Mouse (Mus musculus): ENCODE results near the gene Fads6.

Fads6 gene

DNA sequence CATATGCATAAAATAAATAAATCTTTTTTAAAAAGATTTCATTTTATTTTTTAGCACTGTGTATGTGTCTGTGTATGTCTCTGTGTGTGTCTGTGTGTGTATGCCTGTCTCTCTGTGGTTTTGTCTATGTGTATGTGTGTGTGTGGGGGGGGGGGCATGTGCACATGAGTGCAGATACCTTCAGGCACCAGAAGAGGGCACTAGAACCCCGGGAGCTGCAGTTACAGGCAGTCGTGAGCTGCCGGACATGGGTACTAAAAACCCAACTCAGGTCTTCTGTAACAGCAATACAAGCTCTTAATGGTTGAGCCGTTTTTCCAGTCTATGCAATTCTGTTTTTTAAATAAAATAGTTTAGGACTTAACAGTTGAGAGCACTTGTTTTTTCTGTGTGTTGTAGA lies 3.3 kb upstream of the Fads6 start:
- DNase-seq (ENCODE audit: low spot score in 2 of 2): no peak

DNA sequence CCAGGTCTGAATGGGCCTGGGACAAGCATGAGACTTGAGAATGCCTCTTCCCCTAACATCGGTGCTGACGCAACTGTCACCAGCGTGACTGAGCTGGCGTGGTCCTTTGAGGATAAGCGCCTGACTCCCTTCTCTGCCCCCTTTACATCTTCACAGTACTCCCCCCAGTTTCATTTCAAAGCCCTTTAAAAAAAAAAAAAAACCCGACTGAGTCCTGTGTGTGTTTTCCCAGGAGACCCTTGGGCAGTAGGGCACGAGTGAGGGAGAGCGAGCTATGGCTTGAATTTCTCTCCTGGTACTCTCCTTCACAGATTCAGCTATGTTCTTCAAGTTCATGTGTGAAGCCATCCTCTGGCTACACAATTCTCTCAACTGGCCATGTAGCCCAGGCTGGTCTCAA lies 697 bp upstream of the Fads6 start:
- no peak for DNase-seq (ENCODE audit: low spot score in 2 of 2)

DNA sequence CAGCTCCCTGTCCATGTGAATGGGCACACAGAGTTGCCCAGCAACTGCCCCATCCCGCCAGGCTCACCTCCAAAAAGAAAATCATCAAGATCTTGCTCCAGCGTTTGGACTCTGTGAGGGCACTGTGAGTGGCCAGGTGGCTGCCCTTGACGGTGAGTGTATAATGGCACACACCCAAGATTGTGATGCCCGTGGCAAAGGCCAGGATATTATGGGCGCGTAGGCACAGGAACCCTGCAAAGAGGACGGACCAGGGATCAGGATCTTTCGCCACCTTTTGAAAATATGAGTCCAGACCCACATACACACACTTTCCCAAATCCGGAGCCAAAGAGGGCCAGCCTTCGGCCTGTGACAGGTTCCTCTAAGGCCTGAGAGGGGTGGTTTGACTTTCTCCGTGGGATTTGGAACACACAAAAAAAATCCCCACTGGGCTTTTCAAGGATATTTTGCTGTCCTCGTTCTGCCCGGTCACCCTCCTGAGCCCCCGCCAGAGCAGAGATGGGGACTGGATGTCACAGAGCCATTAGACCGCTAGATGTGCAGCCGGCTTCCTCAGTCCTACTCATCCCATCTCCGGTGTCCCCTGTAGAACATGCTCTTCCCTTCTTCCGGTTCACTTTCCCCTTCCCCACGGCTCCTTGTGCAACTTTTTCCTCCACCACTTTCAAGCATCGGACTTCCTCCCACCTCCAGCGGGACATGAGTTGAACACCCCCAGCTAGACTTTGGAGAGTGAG lies 822 bp downstream of the Fads6 start:
- DNase-seq (ENCODE audit: low spot score in 2 of 2): no peak

- no peak for DNase-seq (ENCODE audit: low spot score in 2 of 2)
Observed at GRCm38 (mm10) chr11:115295939-115296338, 1.5 kb downstream of the Fads6 start.

DNA sequence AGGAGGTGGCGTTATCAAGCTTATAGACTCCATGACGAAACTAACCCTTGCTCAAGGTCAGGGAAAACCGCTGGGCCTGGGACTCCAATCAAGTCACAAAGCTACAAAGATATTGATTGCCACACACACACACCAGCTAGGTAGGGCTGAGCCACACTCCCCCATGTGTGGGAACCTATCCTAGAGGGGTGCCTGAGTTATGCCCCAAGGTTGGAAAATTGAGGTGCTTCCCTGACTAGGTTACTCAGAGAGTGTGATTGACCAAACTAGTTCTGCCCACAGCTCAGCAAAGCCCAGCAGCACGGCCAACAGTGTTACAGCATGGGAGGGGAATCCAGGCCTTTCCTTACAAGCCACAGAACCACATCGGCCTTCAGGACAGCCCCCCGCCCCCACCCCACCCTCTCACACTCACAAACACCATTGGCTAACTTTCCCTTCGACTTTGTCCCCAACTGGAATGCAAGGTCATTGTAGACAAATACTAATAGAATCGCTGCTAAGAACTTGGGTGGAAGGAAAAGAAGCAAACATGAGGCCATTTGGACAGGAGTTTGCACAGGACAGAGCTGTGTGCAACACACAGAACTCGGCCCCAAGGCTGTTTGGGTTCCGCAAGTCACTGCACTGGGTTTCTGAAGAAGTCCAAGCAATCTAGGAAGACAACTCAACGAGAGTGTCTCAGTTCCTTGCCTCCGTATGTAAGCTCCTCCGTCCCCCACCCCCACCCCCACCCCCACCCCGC lies 4.7 kb downstream of the Fads6 start:
- DNase-seq (ENCODE audit: low spot score in 2 of 2): no peak

- DNase-seq (ENCODE audit: low spot score in 2 of 2): no peak
Observed at GRCm38 (mm10) chr11:115291503-115291902, 6.0 kb downstream of the Fads6 start.

DNA sequence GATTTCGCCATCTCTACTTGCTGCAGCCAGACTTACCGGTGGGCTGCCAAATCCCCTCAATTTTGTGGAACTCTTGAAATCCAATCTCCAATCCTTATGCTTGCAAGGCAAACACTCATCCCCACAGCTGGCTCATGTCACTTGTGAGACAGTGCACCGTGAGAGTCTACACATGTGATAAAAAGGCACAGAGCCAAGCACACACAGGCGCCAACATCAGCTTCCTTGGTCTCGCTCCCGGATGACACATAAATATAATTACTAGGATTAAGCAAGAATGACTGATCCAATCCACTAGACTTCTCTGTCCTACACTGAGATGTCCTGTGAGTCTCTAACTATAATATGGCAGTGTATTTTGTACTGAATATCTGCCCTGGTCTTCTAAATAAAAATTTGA lies 6.5 kb downstream of the Fads6 start:
- DNase-seq (ENCODE audit: low spot score in 2 of 2): no peak

GRCm38 (mm10) chr11:115290314-115290713 lies 7.1 kb downstream of the Fads6 start:
- no peak for DNase-seq (ENCODE audit: low spot score in 2 of 2)

DNA sequence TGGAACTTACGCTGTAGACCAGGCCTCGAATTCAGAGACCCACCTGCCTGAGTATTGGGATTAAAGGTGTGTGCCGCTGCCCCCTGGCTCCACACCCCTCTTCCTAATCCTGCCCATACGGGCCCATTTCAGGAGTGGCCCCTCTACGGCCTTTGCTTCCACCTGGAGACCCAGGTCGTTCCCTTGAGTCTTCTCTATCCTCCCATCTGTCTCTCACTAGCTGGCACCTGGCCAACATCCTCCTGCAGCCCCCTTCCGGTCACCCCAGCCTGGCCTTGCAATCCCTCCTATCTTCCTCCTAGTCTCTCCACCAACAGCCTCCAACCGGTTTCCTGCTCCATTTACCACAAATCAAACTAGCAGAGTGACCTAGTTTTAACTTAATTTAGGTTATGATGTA lies 7.6 kb downstream of the Fads6 start:
- DNase-seq (ENCODE audit: low spot score in 2 of 2): no peak

GRCm38 (mm10) chr11:115288305-115288704 lies 9.2 kb downstream of the Fads6 start:
- DNase-seq (ENCODE audit: low spot score in 2 of 2): no peak

GRCm38 (mm10) chr11:115287386-115287785 lies 10.1 kb downstream of the Fads6 start:
- no peak for DNase-seq (ENCODE audit: low spot score in 2 of 2)

DNA sequence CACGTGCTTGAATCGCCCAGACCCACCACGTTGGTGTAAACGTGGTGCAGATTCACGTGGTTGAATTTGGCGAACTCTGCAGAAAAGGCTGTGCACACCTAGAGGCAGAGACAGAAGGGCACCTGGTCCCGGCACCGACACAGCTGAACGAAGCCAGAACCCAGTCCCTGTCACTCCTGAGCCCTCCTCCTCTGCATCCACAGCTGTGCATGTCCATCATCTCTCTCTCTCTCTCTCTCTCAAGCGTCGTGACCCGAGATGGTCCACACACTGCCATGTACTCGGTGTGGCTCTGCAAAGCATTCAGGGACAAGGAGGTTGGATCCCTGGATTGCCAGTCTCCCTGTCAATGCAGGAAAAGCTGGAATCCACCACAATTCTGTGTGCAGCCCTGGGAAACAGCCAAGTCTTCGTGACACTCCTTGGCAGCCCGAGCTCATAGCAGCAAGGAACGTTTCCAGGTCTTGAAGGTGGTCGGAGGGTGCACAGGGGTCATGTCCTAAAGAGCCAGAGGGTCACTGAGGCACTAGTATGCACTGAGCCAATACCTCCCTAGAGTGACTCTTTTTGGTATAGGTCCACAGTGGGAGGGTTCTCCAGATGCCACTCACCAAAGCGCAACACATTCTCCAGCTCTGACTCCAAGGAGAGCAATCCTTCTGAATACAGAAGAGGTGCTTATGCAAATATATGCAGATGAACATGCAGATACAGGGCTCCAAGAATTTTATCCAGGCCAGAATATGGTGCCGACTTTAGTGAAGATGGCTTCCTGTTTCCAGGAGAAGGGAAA lies 11.1 kb downstream of the Fads6 start:
- DNase-seq (ENCODE audit: low spot score in 2 of 2): no peak

- DNase-seq (ENCODE audit: low spot score in 2 of 2): no peak
Observed at GRCm38 (mm10) chr11:115285282-115285681, 12.2 kb downstream of the Fads6 start.

DNA sequence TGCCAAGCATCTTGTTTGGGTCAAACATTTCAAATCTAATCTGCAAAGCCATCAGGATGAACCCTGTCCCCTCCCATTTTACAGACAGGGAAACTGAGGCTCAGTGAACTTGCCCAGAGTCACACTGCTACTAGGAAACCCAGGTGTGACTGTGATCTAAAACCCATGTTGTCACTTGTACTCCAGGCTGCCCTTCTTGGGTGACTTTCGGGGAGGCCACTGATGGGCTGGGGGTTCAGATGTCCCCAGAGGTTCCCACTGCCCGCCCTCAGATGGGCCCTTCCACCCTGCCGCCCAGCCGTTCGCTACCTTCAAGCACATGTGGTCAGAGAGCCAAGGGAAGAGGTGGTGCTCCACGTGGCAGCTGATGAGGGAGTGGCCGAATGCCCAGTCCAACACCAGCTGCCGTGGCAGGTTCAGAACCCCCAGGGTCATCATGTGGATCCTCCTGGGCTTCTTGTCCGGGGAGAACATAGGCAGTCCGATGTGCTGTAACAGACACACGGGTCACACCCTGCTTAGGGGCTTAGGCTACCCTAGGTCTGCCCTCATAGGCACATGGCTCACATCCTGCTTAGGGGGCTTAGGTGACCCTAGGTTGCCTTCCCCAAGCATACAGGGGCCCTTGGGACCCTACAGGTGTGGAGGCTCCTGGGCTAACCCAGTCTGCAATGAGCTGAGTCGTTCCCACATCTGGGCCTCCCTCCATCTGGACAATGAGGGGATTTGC lies 13.4 kb downstream of the Fads6 start:
- no peak for DNase-seq (ENCODE audit: low spot score in 2 of 2)

DNA sequence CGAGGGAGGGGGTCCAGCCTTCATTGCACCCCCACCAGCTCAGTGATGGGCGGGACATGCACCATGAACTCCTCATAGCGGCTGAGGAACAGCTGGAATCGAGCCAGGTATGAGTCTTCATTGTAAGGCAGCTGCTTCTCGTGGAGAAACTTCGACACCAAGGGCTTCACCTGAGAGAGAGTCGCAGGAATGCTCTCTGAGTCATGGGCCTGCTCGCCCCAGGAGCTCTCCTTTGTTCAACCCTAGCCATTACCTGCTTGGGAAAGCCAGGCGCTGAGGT lies 14.0 kb downstream of the Fads6 start:
- DNase-seq (ENCODE audit: low spot score in 2 of 2): no peak

- no peak for DNase-seq (ENCODE audit: low spot score in 2 of 2)
Observed at GRCm38 (mm10) chr11:115282723-115283485, 14.6 kb downstream of the Fads6 start.

GRCm38 (mm10) chr11:115282295-115282694 lies 15.2 kb downstream of the Fads6 start:
- no peak for DNase-seq (ENCODE audit: low spot score in 2 of 2)

DNA sequence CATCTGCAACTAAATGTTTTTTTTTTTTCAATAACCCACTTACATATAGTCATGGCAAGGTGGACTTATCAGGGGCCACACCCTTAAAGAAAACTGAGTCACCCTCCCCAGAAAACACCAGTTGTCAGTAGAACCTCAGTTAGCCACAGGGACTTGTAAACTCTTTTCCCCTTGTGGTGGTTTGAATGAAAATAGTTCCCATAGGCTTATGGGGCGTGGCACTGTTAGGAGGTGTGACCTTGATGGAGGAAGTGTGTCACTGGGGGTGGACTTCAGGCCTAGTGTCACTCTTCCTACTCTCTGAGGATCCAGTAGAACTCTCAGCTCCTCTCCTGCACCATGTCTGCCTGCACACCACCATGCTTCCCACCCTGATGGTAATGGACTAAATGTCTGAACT lies 17.7 kb downstream of the Fads6 start:
- no peak for DNase-seq (ENCODE audit: low spot score in 2 of 2)

- DNase-seq (ENCODE audit: low spot score in 2 of 2): no peak
Observed at GRCm38 (mm10) chr11:115278176-115278575, 19.3 kb downstream of the Fads6 start.

DNA sequence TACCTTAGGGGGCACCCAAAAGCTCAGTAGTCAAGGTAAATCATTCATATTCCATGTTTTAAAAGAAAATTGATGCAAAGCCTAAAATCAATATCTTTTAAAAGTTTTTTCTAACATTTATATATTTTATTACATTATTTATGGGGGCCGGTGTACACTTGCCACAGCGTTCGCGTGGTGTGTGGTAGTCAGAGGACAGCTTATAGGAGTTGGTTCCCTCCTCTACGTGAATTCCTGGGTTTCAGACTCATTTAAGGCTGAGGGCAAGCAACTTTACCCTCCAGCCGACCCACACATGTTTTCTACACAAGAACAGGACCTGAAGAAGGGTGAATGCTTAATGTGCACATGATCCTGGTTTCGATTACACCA lies 19.9 kb downstream of the Fads6 start:
- DNase-seq (ENCODE audit: low spot score in 2 of 2): no peak

DNA sequence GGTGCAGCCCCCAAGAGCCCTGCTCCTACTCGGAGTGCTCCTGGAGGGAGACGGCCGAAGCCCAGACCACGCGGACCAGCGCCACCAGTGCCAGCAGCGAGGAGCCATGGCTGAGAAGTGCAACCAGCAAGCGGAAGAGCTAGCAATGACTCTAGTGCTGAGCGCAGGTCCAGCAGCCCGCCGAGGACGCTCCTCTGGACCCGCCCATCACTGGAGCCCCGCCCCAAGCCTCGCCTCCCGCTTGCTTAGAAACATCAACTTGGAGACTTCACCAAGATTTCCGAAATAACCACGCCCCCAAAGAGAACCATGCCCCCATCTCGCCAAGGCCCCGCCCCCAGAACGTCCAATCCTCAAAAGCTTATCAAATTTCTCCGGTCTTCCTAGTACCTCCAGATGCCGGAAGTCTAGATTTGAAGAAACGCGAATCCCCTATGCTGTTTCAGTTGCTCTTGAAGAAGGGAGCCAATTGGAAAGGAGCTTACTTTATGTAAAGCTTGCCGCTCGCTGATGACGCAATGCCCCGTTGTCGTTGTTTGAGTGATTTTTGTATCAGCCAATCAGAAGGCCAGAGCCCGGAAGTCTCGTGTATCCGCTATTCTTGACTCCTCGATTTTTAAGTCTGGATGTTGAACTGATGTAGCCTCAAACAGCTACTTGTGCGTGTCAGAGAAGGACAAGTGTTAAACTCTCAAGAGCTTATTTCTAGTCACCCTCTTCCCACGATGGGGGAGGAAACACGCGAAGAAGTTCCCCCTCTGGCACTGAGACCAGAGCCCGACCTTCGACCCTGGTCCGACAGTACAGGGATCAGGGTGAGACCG lies 20.5 kb downstream of the Fads6 start, which contains the start of gene Fdxr:
Gene Fdxr (minus strand): TSS at position 271 of the 824 bp plus-strand sequence.
- peak; percentile 97 to 98 for DNase-seq (ENCODE audit: low spot score in 2 of 2)
